Mouse (Mus musculus) kidney, embryonic 16.5 days (tissue): Measurements from ENCODE around the gene Plekhg1. TPM values are rescaled to one million over a fixed set of nuclear protein-coding genes. Genes with fewer than 3 reads are reported as not detected.

Experiments
- ATAC-seq: fragments of 200-750 bp; cut with Nextera tagmentation; 2 replicates; pipeline ENCODE4 v1.8.0; 2017; ENCODE audit warnings: moderate TSS enrichment; ENCODE audit not compliant: low FRiP score, low TSS enrichment
- H3K27ac ChIP-seq: fragments of 300-500 bp; sonication (generic); 2 replicates; pipeline ENCODE4 v1.5.1; 2014; ENCODE audit warnings: low read length
- H3K27me3 ChIP-seq: fragments of 300-500 bp; sonication (generic); 2 replicates; pipeline ENCODE4 v1.6.1; 2014; ENCODE audit warnings: low read length, control low read depth, mixed read lengths; ENCODE audit not compliant: insufficient read depth
- H3K36me3 ChIP-seq: fragments of 300-500 bp; sonication (generic); 2 replicates; pipeline ENCODE4 v1.6.1; 2014; ENCODE audit warnings: low read length, control low read depth, mixed read lengths; ENCODE audit not compliant: insufficient read depth
- H3K4me1 ChIP-seq: fragments of 300-500 bp; sonication (generic); 2 replicates; pipeline ENCODE4 v1.6.1; 2014; ENCODE audit warnings: low read length, control low read depth, mixed read lengths; ENCODE audit not compliant: insufficient read depth
- H3K4me2 ChIP-seq: fragments of 300-500 bp; sonication (generic); replicated peaks from 2 replicates; pipeline ENCODE4 v1.6.1; 2014; ENCODE audit warnings: low read depth, low read length
- H3K4me3 ChIP-seq: fragments of 300-500 bp; sonication (generic); 2 replicates; pipeline ENCODE4 v1.5.1; 2014; ENCODE audit warnings: mild to moderate bottlenecking, low read length
- H3K9ac ChIP-seq: fragments of 300-500 bp; sonication (generic); replicated peaks from 2 replicates; pipeline ENCODE4 v1.6.1; 2014; ENCODE audit warnings: low read length
- H3K9me3 ChIP-seq: fragments of 300-500 bp; sonication (generic); 2 replicates; pipeline ENCODE4 v1.6.1; 2016; ENCODE audit warnings: low read length, control low read depth
- WGBS: fragments of 180-500 bp; shearing (Covaris S2); extraction: QIAGEN DNeasy Blood & Tissue Kit; methylation state at CpG from one replicate; pipeline ENCODE4 v1.1.7; 2014; 5-methylcytosine and 5-hydroxymethylcytosine counted together
- polyA plus RNA-seq: library from polyadenylated mRNA; unstranded; fragments of >200 nt; fragmentation: Nextera tagmentation; extraction: Ambion mirVana; gene quantifications from 2 replicates; pipeline ENCODE4 v1.2.1, GENCODE M21; 2015

Plekhg1 gene
- polyA plus RNA-seq, 1 experiment from 2014 or later = 14.4 TPM

DNA sequence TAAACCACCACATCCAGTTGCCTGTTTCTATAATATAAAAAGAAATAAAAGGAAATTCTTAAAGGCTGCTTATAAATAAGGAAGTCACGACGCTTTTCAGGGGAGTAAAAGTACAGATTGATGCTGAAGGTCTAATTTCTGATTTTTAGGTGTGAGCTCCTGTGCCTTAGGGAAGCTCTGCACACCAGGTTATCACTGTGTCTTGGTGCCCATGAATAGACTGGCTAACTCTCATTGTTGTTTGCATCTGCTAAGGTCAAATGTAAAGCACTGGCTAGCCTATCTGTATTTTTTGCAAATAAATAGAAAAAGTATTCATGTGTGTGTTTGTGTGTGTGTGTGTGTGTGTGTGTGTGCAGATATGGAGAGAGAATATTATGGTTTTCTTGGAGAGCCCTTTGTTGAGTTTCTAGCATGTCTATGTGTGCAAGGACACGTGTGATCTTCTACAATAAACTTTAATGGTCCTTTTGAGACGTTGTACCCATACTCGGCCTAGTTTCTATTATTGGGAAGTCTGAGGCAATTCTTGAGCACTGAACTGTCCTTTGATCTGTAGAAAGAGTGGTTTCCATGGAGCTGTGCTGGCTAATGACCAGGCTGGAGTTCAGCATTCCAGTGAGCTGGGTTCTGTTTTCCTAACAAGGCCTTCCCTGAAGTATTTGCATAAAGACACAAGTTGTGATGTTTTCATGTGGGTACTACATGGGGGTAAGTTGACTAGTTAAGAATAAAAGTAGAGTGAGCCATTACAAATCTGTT lies 79.0 kb downstream of the Plekhg1 start:
- Histone ChIP-seq H3K27me3 (no peaks in the 10 kb centered on the region), H3K9ac (no peak overlapping the region), H3K4me1 (peaks cover 7% of the 10 kb centered on the region; the same call in 1 of the 2 replicates), H3K4me3 (no peak overlapping the region), H3K9me3 (no peaks in the 10 kb centered on the region), H3K4me2 (no peak overlapping the region), H3K27ac (no peak overlapping the region), H3K36me3 (no peaks in the 10 kb centered on the region)
- no peak for ATAC-seq
- 55% methylated on average over 5 of the region's 5 CpGs for WGBS

DNA sequence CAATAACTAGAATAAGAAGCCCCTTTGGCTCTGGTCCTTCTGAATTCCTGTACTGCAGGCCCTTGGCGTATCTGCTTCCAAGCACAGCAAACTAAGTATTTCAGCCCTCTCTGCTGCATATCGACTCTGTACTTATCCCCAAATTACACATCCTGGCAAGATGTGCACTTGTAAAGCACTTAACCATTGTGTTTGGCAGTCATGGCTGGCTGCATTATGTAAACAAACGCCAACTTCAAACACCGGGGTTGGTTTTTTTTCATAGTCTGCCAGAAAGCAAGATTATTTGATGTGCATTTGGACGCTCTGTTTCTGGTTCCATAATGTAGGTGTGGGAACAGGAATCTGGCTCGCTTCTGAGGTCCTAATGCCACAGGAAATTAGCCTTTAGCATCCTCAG lies 83.7 kb downstream of the Plekhg1 start:
- no peak overlapping the region for H3K27ac ChIP-seq
- H3K4me3 ChIP-seq = no peak overlapping the region
- no peak for ATAC-seq
- no peak overlapping the region for H3K4me2 ChIP-seq
- H3K27me3 ChIP-seq = no peaks in the 10 kb centered on the region
- H3K36me3 ChIP-seq = no peaks in the 10 kb centered on the region
- H3K9ac ChIP-seq = no peak overlapping the region
- 47% methylated on average over 6 of the region's 6 CpGs for WGBS
- no peaks in the 10 kb centered on the region for H3K9me3 ChIP-seq
- H3K4me1 ChIP-seq = peaks cover 25% of the 10 kb centered on the region

DNA sequence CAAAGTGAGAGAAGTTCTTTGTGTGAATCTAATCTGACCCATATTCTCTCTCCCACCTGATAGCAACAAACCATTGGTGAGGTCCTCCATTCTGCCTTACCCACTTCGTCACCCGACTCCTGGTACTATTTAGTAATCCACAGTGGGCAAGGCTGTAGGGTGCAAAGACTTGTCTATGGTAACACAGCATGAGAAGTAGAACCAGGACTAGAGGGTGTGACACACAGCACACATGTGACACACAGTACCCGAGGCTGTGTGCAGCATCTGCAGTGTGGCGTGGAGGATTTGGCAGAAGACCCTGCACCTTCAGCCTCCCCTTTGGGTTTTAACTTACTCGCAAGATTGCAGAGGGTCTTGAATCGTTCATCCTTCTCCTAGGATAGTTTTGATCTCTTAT lies 85.9 kb downstream of the Plekhg1 start:
- H3K36me3 ChIP-seq = no peaks in the 10 kb centered on the region
- no peaks in the 10 kb centered on the region for H3K27me3 ChIP-seq
- no peaks in the 10 kb centered on the region for H3K9me3 ChIP-seq
- H3K4me2 ChIP-seq = no peak overlapping the region
- H3K9ac ChIP-seq = no peak overlapping the region
- WGBS = 86% methylated on average over 6 of the region's 6 CpGs
- no peak overlapping the region for H3K4me3 ChIP-seq
- peaks cover 38% of the 10 kb centered on the region for H3K4me1 ChIP-seq
- H3K27ac ChIP-seq = no peak overlapping the region
- ATAC-seq = no peak

DNA sequence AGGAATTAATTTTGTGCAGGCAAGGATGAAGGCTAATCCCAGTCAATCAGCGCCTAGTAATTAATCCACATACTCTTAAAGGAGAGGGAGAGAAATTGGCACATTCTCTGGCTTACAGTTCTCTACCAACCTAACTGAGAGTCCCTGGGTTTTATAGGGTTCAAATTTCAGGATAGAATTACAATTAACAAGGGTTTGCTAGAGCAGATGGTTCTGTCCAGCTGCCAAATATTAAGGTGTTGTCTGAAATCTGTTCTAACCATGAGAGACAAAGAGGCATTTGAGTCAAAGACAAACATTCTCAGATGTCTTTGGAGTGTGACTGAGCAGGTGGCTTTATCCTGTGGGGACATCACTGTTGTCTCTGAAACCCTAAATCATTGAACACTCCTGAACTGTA lies 87.2 kb downstream of the Plekhg1 start:
- Histone ChIP-seq H3K27me3 (no peaks in the 10 kb centered on the region), H3K4me1 (peaks cover 49% of the 10 kb centered on the region), H3K27ac (no peak overlapping the region), H3K4me3 (no peak overlapping the region), H3K36me3 (no peaks in the 10 kb centered on the region), H3K4me2 (no peak overlapping the region), H3K9me3 (no peaks in the 10 kb centered on the region), H3K9ac (no peak overlapping the region)
- no peak; the same call in 1 of the 2 replicates for ATAC-seq
- WGBS = 47% methylated on average over 1 of the region's 1 CpGs

DNA sequence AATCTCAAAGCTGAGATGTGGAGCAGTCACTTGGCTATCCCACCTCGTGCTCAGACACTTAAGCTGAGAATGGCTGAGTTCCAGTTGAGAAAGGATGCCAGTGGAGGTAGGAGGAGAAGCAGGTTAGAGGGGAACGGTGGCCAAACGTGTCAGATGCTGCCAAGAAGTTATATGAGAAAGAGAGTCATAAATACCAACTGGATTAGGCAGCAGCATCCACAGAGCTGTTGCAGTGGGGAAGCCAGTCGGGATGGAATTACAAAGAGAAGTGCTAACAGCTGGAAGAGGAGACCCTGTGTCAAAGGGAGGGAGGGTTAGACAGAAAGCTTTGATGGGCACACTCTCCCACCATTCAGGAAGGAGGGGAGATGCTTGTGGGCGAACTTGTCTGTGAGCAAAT lies 89.3 kb downstream of the Plekhg1 start:
- H3K4me2 ChIP-seq = no peak overlapping the region
- no peaks in the 10 kb centered on the region for H3K9me3 ChIP-seq
- peaks cover 46% of the 10 kb centered on the region for H3K4me1 ChIP-seq
- H3K27ac ChIP-seq = no peak overlapping the region; the same call in 1 of the 2 replicates
- H3K36me3 ChIP-seq = no peaks in the 10 kb centered on the region
- H3K27me3 ChIP-seq = no peaks in the 10 kb centered on the region
- H3K9ac ChIP-seq = no peak overlapping the region
- 13% methylated on average over 5 of the region's 5 CpGs for WGBS
- peak; percentile 78; the same call in 1 of the 2 replicates for ATAC-seq
- no peak overlapping the region for H3K4me3 ChIP-seq

DNA sequence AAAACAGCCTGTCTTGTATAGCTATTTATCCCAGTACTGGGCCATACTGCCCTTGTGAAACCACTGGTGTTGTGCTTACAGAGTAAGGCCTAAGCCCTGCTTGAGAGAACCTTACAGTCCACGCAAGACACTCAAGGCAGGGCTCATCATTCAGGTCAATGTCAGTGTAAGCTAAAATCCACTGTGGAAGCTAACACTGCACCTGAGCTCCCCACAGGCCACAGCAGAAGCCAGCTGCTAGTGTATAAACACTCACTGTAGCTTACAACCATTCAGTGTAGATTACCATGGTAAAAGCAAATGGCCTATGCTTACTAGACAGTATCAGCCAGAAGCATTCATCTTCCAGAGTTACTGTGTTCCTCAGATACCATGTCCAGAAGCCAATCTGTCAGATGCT lies 90.5 kb downstream of the Plekhg1 start:
- no peak overlapping the region for H3K27ac ChIP-seq
- peaks cover 46% of the 10 kb centered on the region for H3K4me1 ChIP-seq
- no peak overlapping the region for H3K4me3 ChIP-seq
- no peak overlapping the region for H3K4me2 ChIP-seq
- no peak overlapping the region for H3K9ac ChIP-seq
- no peak for ATAC-seq
- no peaks in the 10 kb centered on the region for H3K9me3 ChIP-seq
- WGBS = 95% methylated on average over 1 of the region's 1 CpGs
- no peaks in the 10 kb centered on the region for H3K27me3 ChIP-seq
- H3K36me3 ChIP-seq = no peaks in the 10 kb centered on the region

DNA sequence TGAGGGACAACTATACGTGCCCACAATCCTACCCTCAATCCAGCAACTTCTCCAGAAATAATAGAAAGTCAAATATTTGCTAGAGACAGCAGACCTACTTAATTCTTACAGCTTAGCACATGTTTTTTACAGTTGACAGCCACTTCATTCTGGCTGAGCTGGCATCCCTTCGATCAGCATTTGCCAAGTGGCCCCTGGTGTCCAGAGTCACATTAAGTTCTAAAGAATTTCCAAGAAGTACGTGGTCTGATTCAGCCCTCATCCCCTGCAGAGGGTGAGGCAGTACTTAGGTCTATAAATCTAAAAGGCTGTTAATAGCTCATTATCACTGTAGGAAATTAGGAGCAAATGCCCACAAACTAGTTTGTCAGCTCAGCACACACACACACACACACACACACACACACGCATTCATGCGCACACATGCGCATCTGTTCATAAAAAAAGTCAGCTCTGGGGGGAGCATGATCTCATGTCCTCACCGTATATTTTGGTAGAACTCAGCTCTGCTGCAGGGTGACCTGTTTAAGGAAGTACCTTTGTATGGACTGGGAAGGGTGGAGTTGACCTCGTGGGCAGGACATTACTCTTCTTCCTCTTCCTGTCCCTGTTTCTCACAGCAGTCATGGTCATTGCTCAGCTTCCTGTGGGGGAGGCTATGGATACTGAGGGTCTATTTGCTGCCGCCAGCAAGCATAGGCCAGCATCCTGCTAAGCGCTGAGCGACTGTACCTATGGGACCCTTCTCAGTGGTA lies 91.6 kb downstream of the Plekhg1 start:
- H3K4me1 ChIP-seq = peaks cover 42% of the 10 kb centered on the region
- WGBS = 64% methylated on average over 11 of the region's 11 CpGs
- H3K9ac ChIP-seq = no peak overlapping the region
- no peak overlapping the region for H3K4me2 ChIP-seq
- no peak overlapping the region for H3K4me3 ChIP-seq
- no peaks in the 10 kb centered on the region for H3K9me3 ChIP-seq
- peak; percentile 57 for ATAC-seq
- no peaks in the 10 kb centered on the region for H3K27me3 ChIP-seq
- peak overlapping the region; percentile 36; the same call in 1 of the 2 replicates for H3K27ac ChIP-seq
- H3K36me3 ChIP-seq = no peaks in the 10 kb centered on the region

DNA sequence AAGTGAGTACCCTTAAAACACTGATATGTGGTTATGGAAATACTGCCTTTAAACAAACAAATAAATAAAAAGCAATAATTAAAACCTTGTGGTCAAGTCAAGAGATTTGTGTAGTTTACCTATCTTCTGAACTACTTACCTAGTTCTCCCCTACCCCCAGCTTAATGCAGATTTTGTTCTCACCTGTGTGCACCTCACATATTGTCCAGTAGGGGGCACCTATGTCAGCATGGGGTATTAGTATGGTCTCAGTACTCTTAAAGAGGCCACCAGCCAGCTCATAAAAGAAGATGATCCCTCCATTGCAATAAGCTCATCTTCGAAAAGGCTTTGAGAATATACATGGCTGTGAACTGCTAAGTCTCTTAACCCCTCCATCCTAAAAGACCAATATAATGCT lies 93.9 kb downstream of the Plekhg1 start:
- Histone ChIP-seq H3K4me2 (no peak overlapping the region), H3K27me3 (no peaks in the 10 kb centered on the region), H3K4me1 (peaks cover 29% of the 10 kb centered on the region), H3K9me3 (no peaks in the 10 kb centered on the region), H3K27ac (no peak overlapping the region), H3K9ac (no peak overlapping the region), H3K4me3 (no peak overlapping the region), H3K36me3 (no peaks in the 10 kb centered on the region)
- 89% methylated on average over 1 of the region's 1 CpGs for WGBS
- no peak for ATAC-seq

DNA sequence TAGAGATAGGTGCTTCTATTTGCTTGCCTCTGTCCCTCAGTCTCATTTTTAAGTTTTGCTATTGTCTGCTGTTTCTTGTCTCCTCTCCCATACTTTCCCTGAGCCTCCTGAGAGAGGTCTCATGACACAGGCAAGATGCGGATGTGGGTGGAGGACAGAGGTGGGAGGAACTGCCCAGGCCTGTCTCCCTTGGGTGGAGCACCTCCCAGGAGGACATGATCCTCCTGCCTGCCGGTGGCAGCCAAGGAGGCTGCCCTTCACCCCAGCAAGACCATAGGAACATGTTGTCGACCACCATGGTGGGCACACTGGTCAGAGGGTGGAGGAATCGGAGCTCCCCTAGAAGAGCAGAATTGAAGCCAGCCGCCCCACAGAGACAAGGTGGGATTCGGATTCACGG lies 94.5 kb downstream of the Plekhg1 start:
- no peak overlapping the region for H3K27ac ChIP-seq
- no peaks in the 10 kb centered on the region for H3K36me3 ChIP-seq
- H3K4me1 ChIP-seq = peaks cover 27% of the 10 kb centered on the region
- no peak for ATAC-seq
- no peaks in the 10 kb centered on the region for H3K9me3 ChIP-seq
- H3K9ac ChIP-seq = no peak overlapping the region
- no peak overlapping the region for H3K4me3 ChIP-seq
- no peak overlapping the region for H3K4me2 ChIP-seq
- no peaks in the 10 kb centered on the region for H3K27me3 ChIP-seq
- WGBS = 80% methylated on average over 7 of the region's 7 CpGs

DNA sequence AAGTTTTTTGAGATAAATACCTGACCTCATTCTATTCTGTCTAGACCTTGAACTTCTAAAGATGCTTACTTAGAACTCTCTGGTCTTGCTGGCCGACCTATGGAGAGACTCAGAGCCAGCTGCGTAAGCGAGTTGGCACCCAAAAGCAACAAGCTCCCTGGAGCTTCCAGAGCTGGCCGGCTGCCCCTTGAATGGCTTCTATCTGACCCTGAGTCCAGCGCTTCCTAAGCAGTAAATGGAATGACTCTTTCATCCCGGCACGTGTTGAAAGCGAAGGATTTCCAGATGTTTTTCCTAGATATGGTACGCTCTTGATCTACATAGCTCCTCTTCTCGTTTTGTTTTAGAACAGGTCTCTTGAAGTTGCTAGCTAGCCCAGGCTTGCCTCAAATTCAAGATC lies 95.5 kb downstream of the Plekhg1 start:
- Histone ChIP-seq H3K27ac (no peak overlapping the region), H3K4me3 (no peak overlapping the region), H3K4me1 (peaks cover 29% of the 10 kb centered on the region), H3K9ac (no peak overlapping the region), H3K9me3 (no peaks in the 10 kb centered on the region), H3K27me3 (no peaks in the 10 kb centered on the region), H3K4me2 (no peak overlapping the region), H3K36me3 (no peaks in the 10 kb centered on the region)
- no peak for ATAC-seq
- WGBS = 66% methylated on average over 10 of the region's 10 CpGs
